Mouse (Mus musculus): Measurements from ENCODE around the gene Fam160b1. TPM values are rescaled to one million over a fixed set of nuclear protein-coding genes. Genes with fewer than 3 reads are reported as not detected.

Gene Fam160b1
- polyA plus RNA-seq (2014; fragmentation: Nextera tagmentation; extraction: Ambion mirVana) = 20.3 and 21.2 TPM in 2 replicates

DNA sequence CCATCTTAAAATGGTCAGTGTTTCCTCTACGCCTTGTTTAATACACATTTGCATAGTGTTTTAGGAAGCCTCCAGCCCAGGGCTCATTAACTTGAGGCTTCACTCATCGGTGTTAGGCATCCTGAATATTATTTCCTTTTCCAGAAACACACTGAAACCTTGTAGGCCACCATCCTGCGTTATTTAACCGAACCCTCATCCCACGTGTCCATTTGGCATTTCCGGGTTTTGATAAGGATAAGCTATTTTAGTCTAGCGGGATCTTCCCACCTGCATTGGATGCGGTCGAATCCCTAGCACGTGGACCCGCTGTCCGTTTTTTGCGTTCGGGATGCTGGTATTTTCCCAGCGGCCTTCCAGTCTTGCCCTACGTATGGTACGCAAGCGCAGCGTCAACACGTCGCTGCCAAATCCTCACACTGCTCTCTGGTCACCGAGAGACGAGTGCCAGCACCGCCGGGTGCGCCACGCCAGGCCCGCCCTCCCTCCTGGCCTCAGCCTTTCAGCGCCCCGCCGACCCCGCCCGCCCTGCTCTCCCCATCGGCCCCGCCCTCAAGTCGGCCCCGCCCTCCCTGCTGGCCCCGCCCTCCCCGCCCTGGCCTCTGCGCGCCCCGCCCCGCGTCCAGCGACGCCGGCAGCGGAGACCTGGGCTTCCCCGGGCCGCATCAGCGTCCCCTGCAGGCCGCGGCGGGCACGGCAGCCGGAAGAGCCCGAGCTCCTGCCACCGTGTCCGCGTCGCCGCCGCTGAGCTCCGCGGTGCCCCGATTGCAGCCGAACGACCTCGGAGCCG is at the start of gene Fam160b1:
Fam160b1 (plus strand) TSS at position 340 of the 790 bp plus-strand sequence.
- peak; percentile 96 for DNase-seq
- H3K36me3 ChIP-seq (ENCODE audit: insufficient read depth) = no peaks in the 10 kb centered on the region
- H3K4me3 ChIP-seq (ENCODE audit: low read depth, low read length) = peak within 1 kb of the TSS; percentile 98
- H3K4me2 ChIP-seq = peak within 1 kb of the TSS; percentile 77
- no peaks in the 10 kb centered on the region for H3K27me3 ChIP-seq (ENCODE audit: insufficient read depth, low read length)
- H3K27ac ChIP-seq (ENCODE audit: low read depth) = peak within 1 kb of the TSS; percentile 97
- WGBS = under 1% methylated on average over 64 of the region's 70 CpGs
- H3K9ac ChIP-seq = peak within 1 kb of the TSS; percentile 99
- TF ChIP-seq CTCF (IDR thresholded peaks at IDR 0.05; ENCODE audit: low read depth) = peak; percentile 57
- peak; percentile 89 for ATAC-seq (ENCODE audit: insufficient read depth)
- peaks cover 36% of the 10 kb centered on the region for H3K4me1 ChIP-seq (ENCODE audit: insufficient read depth)
- H3K9me3 ChIP-seq (ENCODE audit: low read depth, low read length) = no peaks in the 10 kb centered on the region

DNA sequence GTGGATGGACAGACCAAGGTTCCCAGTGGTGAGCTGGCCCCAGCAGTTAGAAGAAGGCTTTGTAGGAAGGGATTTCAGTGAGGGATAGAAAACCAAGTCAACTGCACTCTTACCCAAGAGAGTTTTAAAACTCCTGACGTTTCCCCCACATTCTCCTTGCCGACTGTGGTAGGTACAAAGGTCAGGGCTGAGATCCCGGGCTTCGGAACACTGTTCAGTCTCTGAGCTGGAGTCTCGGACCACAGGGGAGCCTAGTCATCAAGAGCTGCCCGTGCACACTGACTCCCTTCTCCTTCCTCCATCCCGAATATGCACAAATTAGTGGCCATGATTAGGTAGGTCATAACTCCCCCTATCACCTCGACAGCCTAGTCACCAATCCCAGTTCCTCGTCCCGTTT is 47.3 kb upstream of the Fam160b1 start:
- Histone ChIP-seq H3K27me3 (ENCODE audit: insufficient read depth, low read length) (peaks cover 16% of the 10 kb centered on the region), H3K9me3 (ENCODE audit: low read depth, low read length) (no peaks in the 10 kb centered on the region), H3K4me2 (no peak overlapping the region), H3K27ac (ENCODE audit: low read depth) (no peak overlapping the region), H3K4me1 (ENCODE audit: insufficient read depth) (no peaks in the 10 kb centered on the region), H3K36me3 (ENCODE audit: insufficient read depth) (no peaks in the 10 kb centered on the region), H3K4me3 (ENCODE audit: low read depth, low read length) (no peak overlapping the region), H3K9ac (no peak overlapping the region)
- ATAC-seq (ENCODE audit: insufficient read depth) (no peak), DNase-seq (no peak)
- WGBS = 63% methylated on average over 10 of the region's 10 CpGs
- no peak for TF ChIP-seq CTCF (IDR thresholded peaks at IDR 0.05; ENCODE audit: low read depth)

DNA sequence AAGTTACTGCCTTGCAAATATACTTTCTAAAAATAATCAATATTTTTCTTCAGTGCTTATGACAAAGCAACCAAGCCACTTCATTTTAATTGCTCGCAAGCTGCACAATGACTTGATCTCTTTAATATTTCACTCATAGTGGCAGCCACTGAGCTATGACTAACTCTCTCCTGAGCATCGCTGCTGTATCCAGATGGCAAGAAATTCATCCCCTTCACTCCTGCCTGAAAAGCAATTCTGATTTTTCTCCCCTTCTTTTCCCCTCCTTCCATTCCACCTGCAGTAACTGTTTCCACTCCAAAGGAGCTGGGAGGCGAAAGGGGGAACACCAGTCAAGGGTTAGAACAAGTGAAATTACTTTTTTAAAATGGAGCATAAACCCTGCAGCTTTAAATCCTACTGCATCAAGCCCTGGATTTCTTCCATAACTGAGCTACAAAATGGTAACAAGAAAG is 46.6 kb upstream of the Fam160b1 start:
- ATAC-seq (ENCODE audit: insufficient read depth) (no peak), DNase-seq (no peak)
- Histone ChIP-seq H3K9ac (no peak overlapping the region; the same call in 1 of the 2 replicates), H3K36me3 (ENCODE audit: insufficient read depth) (no peaks in the 10 kb centered on the region), H3K9me3 (ENCODE audit: low read depth, low read length) (no peaks in the 10 kb centered on the region), H3K4me1 (ENCODE audit: insufficient read depth) (no peaks in the 10 kb centered on the region), H3K27ac (ENCODE audit: low read depth) (no peak overlapping the region), H3K4me3 (ENCODE audit: low read depth, low read length) (peak overlapping the region; percentile 49), H3K27me3 (ENCODE audit: insufficient read depth, low read length) (peaks cover 16% of the 10 kb centered on the region), H3K4me2 (peak overlapping the region; percentile 94)
- 62% methylated on average over 3 of the region's 3 CpGs for WGBS
- no peak for TF ChIP-seq CTCF (IDR thresholded peaks at IDR 0.05; ENCODE audit: low read depth)

DNA sequence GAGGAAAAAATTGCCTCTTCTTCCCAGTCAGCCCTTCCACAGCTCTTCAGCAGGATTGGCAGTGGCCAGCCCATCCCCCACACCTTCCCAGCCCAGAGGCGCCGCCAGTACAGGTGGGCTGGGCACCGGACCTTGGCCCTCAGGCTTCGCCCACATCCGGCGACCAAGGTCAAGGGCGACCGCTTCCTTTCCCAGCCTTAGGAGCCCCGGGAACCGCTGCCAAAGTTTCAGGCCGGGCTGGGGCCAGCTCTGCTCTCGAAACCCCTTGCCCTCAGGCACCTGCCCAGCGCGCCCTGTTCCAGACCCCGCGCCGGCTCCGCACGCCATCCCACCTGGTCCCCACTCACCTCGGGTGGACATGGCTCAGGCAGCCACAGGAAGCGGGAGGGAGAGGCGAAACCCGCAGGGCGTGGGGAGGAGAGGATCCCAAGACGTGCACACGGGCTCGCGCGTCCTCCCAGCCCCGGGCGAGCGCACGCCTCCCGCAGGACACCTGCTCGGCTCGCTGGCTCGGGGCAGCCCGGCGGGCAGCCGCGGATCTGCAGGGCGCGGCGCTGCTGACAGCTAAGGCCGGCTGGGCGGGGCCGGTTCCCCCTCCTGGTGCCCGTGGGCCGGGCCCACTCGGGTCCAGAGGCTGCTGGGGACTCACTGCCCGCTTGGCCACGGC is 46.0 kb upstream of the Fam160b1 start, which contains the start of gene Ablim1:
Ablim1 (minus strand) TSS at position 574 of the 667 bp plus-strand sequence.
- H3K36me3 ChIP-seq (ENCODE audit: insufficient read depth) = no peaks in the 10 kb centered on the region
- ATAC-seq (ENCODE audit: insufficient read depth) = peak; percentile 65
- no peak for TF ChIP-seq CTCF (IDR thresholded peaks at IDR 0.05; ENCODE audit: low read depth)
- H3K4me3 ChIP-seq (ENCODE audit: low read depth, low read length) = peak within 1 kb of the TSS; percentile 49
- WGBS = 3% methylated on average over 52 of the region's 52 CpGs
- H3K4me2 ChIP-seq = peak within 1 kb of the TSS; percentile 94
- H3K9me3 ChIP-seq (ENCODE audit: low read depth, low read length) = no peaks in the 10 kb centered on the region
- H3K9ac ChIP-seq = peak within 1 kb of the TSS; percentile 62
- H3K27me3 ChIP-seq (ENCODE audit: insufficient read depth, low read length) = peaks cover 16% of the 10 kb centered on the region
- peak; percentile 50 for DNase-seq
- H3K4me1 ChIP-seq (ENCODE audit: insufficient read depth) = no peaks in the 10 kb centered on the region
- H3K27ac ChIP-seq (ENCODE audit: low read depth) = peak within 1 kb of the TSS; percentile 24; the same call in 1 of the 2 replicates

DNA sequence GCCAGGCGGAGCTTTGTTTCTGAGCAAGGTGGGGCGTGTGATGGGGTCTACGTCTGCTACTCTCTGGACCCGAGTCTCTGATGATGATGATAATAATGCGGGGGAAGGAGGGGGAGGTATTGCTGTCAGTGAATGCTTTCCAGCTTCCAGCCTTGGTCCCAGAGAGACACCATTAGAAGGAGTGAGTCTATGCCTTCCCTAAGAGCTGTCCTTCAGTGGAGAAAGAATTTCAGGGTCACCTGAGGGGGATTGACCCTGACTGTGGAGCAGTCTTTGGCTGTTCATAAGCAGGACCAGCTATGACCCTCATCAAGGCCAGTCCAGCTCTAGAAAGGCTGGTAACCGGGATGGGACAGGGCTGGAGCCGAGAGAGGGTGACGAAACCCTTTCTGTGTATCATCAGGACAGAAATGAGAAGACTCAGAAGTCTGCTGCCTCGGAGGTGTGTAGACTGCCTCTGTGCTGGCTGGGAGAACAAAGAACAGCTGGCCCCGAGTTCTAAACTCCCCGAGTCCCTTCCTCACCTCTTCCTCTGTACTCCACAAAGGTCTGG is 45.4 kb upstream of the Fam160b1 start:
- ATAC-seq (ENCODE audit: insufficient read depth) (0 out of 2 replicates have a peak, but pooled peaks have one; percentile 11), DNase-seq (no peak)
- TF ChIP-seq CTCF (IDR thresholded peaks at IDR 0.05; ENCODE audit: low read depth) = no peak
- Histone ChIP-seq H3K4me2 (peak overlapping the region; percentile 94), H3K27me3 (ENCODE audit: insufficient read depth, low read length) (peaks cover 16% of the 10 kb centered on the region), H3K36me3 (ENCODE audit: insufficient read depth) (no peaks in the 10 kb centered on the region), H3K27ac (ENCODE audit: low read depth) (no peak overlapping the region), H3K9ac (peak overlapping the region; percentile 62), H3K9me3 (ENCODE audit: low read depth, low read length) (no peaks in the 10 kb centered on the region), H3K4me1 (ENCODE audit: insufficient read depth) (no peaks in the 10 kb centered on the region), H3K4me3 (ENCODE audit: low read depth, low read length) (peak overlapping the region; percentile 49)
- 36% methylated on average over 11 of the region's 11 CpGs for WGBS

DNA sequence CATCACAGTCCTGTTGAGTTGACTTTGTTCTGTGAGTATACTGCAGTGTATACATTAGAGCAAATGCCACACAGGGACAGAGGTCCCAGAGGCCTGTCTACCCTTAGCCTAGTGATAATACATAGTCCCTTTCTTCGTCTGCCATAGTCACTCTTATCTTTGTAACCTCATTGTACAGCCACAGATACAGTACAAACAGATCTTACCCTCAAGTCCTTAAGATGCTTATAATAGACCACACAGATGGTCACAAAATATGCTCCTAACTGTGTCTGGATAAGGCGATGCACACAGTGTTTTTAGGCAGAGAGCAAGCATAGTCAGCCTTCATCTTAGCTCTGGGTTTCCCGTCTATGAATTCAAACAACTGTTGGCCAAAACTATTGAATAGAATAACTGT is 43.9 kb upstream of the Fam160b1 start:
- DNase-seq (no peak), ATAC-seq (ENCODE audit: insufficient read depth) (no peak)
- no peak for TF ChIP-seq CTCF (IDR thresholded peaks at IDR 0.05; ENCODE audit: low read depth)
- Histone ChIP-seq H3K4me1 (ENCODE audit: insufficient read depth) (no peaks in the 10 kb centered on the region), H3K4me2 (no peak overlapping the region), H3K27ac (ENCODE audit: low read depth) (no peak overlapping the region), H3K9me3 (ENCODE audit: low read depth, low read length) (no peaks in the 10 kb centered on the region), H3K36me3 (ENCODE audit: insufficient read depth) (no peaks in the 10 kb centered on the region), H3K4me3 (ENCODE audit: low read depth, low read length) (no peak overlapping the region), H3K27me3 (ENCODE audit: insufficient read depth, low read length) (peaks cover 16% of the 10 kb centered on the region), H3K9ac (no peak overlapping the region)
- WGBS = 81% methylated on average over 3 of the region's 3 CpGs

All from lung, embryonic 14.5 days (tissue).